Mouse (Mus musculus): ENCODE results near the gene Cd300ld4. TPM values are rescaled to one million over a fixed set of nuclear protein-coding genes. Genes with fewer than 3 reads are reported as not detected.

Gene Cd300ld4
- total RNA-seq, 2 experiments from 2014 or later: 0.53 to 1.1 TPM

- DNase-seq (ENCODE audit: low spot score in 2 of 2): no peak
These were observed 54.1 kb downstream of the Cd300ld4 start for GRCm38 (mm10) chr11:114972726-114973125.

Other genes starting within 250 kb of the Cd300ld4 start
- gene Btbd17, start 231.1 kb downstream of the Cd300ld4 start, total RNA-seq (2021): 10 to 100 TPM; 18.7 to 23.2 TPM
- not detected for gene Gpr142, start 228.1 kb downstream of the Cd300ld4 start, total RNA-seq (2021)
- gene Gprc5c, start 175.9 kb downstream of the Cd300ld4 start, total RNA-seq (2021): 1 to 10 TPM; 3.3 to 3.7 TPM
- under 1 TPM; 0.41 to 0.50 TPM for gene Cd300a, start 137.0 kb downstream of the Cd300ld4 start, total RNA-seq (2021)
- gene Cd300lb, start 92.6 kb downstream of the Cd300ld4 start, total RNA-seq (2021): not detected
- not detected for gene Cd300c, start 57.9 kb downstream of the Cd300ld4 start, total RNA-seq (2021)
- not detected for gene Cd300ld, start 37.1 kb downstream of the Cd300ld4 start, total RNA-seq (2021)
- 1 to 10 TPM; 3.9 to 4.1 TPM for gene Cd300c2, start 25.1 kb downstream of the Cd300ld4 start, total RNA-seq (2021)
- gene Cd300ld2, start 10.8 kb downstream of the Cd300ld4 start, total RNA-seq (2021): not detected
- 1 to 10 TPM in 1 of 2 experiments, not detected in 1; 1.0 TPM for gene Cd300ld5, start 10.8 kb upstream of the Cd300ld4 start, total RNA-seq (2021)
- gene Cd300ld3, start 21.4 kb upstream of the Cd300ld4 start, total RNA-seq (2021): 1 to 10 TPM in 1 of 2 experiments, not detected in 1; 1.8 TPM
- gene Cd300e, start 35.2 kb upstream of the Cd300ld4 start, total RNA-seq (2021): not detected
- gene Rab37, start 64.4 kb upstream of the Cd300ld4 start, total RNA-seq (2021): 1 to 10 TPM; 3.7 to 4.2 TPM
- under 1 TPM; 0.45 to 0.51 TPM for gene Cd300lf, start 107.0 kb upstream of the Cd300ld4 start, total RNA-seq (2021)
- gene Slc9a3r1, start 136.3 kb upstream of the Cd300ld4 start, total RNA-seq (2021): 10 to 100 TPM; 66.9 to 70.4 TPM
- 10 to 100 TPM; 16.7 to 17.7 TPM for gene Tmem104, start 160.5 kb upstream of the Cd300ld4 start, total RNA-seq (2021)
- 10 to 100 TPM; 24.2 to 26.0 TPM for gene Nat9, start 160.8 kb upstream of the Cd300ld4 start, total RNA-seq (2021)
- 10 to 100 TPM; 43.3 to 44.8 TPM for gene Grin2c, start 240.2 kb upstream of the Cd300ld4 start, total RNA-seq (2021)

Data from layer of hippocampus, adult 18-20 months (tissue).